Mouse (Mus musculus) layer of hippocampus, adult 18-20 months (tissue): ENCODE results near the gene Dach2. TPM values are rescaled to one million over a fixed set of nuclear protein-coding genes. Genes with fewer than 3 reads are reported as not detected.

Experiments
- total RNA-seq, 2 experiments: library from RNA; stranded (reverse); gene quantifications; 2 replicates each; pipeline ENCODE4 v1.2.3; 2021

The Dach2 gene
- total RNA-seq, 2 experiments from 2014 or later, result 0.76 to 1.4 TPM

Other genes with a start within 250 kb of the Dach2 start
- 10 to 100 TPM; 39.3 to 40.0 TPM for gene Chm, start 112.0 kb upstream of the Dach2 start, total RNA-seq